Mouse (Mus musculus) adrenal gland, adult 2 months (tissue): Measurements from ENCODE around the gene Notum. TPM values are rescaled to one million over a fixed set of nuclear protein-coding genes. Genes with fewer than 3 reads are reported as not detected.
A peak's percentile ranks its signal among the peaks of the same experiment; 100 is the strongest.

Experiments
- DNase-seq: peaks from one replicate; pipeline ENCODE4 v3.0.0; 2021
- microRNA-seq, 2 experiments: library from miRNA; unstranded; fragments of <30 nt; microRNA quantifications; one replicate each; pipeline ENCODE4 v1.2.0; 2021
- polyA plus RNA-seq: library from polyadenylated mRNA; depleted of rRNA; stranded (reverse); fragments of >200 nt; gene quantifications from 2 replicates; pipeline ENCODE4 v1.2.3, GENCODE M21; 2012; rRNA removed
- total RNA-seq, 2 experiments: library from RNA; stranded (reverse); gene quantifications; 2 replicates each; pipeline ENCODE4 v1.2.3; 2021

Notum gene
- total and polyA plus RNA-seq, 3 experiments, result 2.8 to 8.1 (median 7.4) TPM

DNA sequence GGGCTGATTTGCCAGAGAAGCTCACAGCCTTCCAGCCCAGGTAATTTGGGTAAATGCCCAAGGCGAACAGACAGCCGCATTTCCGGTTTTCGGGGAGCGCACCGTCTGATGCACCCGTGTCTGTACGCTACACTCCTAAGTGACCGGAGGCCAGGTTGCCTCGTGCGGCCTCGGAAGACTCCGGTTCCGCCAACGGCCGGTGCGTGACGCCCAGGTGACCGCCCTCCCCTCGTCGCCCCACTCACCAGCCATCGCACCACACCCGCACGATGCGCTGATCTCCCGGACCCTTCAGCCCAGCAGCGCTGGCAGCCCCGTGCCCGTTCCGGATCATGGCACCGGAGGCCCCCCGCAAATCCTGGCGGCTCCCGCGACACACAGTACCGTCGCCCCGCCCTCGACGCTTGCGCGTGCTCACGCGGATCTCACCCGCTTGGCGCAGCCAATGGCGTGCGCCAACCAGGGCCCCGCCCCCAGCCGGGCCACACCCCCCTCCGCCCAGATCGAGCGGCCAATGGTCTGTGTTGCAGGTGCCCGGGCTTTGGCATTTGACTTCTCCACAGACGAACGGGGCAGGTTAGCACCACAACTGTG, 43.4 kb downstream of the Notum start, which contains the start of gene Pcyt2:
Gene Pcyt2 (minus strand): TSS at position 418 of the 594 bp plus-strand sequence.
- DNase-seq, result peak; percentile 97

DNA sequence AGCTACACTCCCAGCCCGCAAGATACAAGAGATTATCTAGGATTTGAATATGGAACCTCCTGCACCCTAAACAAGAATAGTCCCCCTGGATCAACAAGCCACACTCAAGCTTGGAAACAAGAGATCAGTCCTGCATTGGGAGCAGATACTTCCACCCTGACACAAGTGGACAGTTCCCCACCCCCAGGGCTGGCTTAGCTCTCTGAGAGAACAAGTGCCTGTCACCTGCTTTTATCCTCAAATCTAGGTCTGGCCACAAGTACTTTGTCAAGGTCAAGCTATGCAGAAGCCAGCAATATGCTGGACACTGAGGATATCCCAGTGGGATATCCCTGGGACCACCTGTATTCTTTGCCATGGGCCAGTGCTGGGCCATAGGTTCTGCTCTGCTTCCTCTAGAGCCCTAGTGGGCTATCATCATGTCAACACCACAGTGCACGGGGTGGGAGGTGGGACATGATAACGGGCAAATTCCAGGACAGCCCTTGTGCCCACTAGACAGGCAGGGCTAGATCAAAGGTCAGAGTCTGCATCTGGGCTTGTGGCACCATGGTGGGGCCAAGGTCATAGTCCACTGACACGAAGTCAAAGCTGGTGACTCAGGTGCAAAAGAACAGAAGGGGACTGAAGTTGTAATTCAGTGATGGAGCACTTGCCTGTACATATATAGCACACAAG, 44.2 kb downstream of the Notum start:
- DNase-seq, result peak; percentile 31

DNA sequence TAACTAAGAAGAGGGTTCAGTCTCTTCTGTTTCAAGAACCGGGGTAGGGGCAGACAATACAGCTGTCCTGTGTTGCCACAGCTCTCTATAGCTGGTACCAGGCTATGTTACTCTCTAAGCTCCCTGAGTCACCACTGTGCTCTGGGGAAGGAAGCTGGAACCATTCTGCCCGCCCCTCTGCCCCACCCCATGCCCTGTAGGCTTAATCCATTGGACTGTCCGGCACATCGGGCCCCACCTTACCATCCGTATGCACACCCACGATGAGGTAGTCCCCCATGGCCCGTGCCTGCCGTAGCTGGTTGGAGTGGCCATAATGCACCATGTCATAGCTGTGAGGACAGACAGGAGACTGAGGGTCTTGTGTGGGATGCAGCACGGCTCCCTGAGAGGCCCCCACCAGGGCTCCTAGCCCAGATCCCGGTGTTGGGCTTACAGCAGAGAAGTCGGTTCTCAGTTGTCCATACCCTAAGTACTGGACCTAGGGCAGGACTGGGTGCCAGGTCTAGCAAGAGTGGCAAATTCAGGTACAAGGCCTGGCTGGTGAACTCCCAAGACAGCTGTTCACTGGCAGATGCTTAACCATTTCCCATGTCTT, 45.3 kb downstream of the Notum start:
- no peak for DNase-seq

DNA sequence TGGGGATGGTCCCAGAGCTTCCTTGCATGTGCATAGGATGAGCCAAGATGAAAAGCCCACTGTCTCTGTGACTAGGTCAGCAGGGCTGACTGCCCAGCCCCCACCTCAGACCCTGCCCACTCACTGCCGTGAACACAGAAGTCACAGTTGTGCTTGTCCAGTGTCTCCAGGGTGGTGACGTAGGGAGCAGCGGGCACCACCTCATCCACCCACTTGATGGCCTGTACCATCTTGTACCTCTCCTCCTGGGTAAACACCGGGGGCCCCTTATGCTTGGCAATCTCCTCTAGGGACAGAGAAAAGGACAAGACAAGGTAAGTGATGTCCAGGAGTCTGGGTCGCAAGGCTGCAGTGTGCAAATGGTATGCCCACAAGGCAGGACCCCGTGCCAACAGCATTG, 45.8 kb downstream of the Notum start:
- no peak for DNase-seq

DNA sequence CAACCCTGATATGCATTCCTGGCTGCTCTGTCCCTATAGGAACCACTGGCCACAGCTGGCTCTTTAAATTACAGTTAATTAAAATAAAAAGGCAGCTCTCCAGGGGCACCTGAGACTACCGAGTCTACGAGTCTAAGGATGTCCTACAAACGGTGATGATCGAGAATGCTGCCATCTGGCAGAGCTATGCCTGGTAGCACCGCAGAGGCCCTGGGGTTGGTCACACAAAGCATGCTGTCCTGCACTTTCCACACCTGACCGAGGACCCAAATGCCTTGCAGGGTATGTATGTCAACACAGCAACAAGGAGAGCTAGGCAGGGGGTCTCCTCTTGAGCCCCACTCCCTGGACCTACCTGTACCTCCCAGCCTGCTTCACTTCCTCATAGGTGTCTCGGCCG, 47.0 kb downstream of the Notum start:
- no peak for DNase-seq

DNA sequence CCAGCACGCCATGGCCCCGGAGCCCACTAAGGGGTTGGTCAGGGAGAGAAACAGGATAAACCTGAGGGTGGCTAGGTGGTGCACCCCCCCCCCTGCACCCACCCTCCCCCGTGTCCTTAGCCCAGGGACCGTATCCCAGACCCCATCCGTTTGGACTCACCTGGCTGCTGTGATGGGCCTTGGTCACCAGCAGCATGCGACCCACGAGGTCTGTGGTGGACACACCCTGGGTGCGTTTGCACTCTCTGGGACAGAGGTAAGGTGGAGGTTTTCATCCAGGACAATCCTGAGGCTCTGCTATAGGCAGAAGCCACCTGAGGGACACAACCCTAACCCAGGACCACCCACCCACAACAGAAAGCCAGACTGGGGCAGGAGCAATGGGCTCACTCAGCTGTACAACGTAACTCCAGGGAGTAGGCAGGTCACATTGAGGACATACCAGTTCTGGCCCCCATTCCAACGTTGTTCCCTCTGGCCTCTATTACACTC, 47.4 kb downstream of the Notum start:
- no peak for DNase-seq

DNA sequence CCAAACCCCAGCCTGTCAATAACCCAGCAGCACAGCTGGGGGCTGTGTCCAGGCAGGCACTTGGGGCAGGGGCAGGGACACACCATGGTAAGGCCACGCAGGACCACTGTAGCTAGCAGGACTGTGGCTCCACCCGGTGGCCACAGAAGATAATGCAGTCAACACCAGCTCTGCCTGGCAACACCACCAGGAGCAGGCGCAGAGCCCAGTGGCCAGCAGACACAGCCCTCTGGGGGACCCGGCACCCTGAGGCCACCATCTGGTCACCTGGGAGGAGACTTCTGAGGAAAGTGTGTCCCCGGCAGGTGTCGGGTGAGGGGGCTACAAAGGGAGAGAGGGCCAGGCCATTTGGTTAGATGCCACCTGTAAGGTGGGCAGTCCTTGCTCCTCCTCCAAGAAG, 48.2 kb downstream of the Notum start:
- DNase-seq, result peak; percentile 77

DNA sequence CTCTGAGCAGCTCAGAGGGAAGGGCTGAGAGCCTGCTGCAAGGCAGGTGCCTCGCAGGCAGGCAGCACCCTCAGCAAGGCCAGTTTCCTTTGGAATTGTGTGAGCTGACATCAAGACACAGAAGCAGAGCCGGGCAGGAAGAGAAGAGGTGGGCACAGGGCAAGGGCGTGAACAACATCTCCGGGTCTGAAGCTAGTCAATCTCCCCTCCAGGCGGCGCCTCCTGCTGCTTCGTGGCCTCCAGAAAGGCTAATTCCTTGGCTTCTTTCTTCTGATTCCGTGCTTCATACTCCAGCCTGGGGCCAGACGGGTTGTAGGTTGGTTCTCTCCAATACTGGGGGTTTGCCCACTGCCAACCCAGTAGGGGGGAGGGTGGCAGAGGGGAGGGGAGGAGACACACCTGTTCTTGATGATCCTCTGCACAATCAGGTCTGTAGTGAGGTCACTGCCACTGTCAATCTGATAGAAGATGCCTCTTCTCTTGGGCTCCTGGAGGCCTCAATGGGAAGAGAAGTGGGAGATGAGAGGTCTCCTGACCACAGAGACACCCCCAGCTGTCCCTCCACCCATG, 50.4 kb downstream of the Notum start:
- no peak for DNase-seq

DNA sequence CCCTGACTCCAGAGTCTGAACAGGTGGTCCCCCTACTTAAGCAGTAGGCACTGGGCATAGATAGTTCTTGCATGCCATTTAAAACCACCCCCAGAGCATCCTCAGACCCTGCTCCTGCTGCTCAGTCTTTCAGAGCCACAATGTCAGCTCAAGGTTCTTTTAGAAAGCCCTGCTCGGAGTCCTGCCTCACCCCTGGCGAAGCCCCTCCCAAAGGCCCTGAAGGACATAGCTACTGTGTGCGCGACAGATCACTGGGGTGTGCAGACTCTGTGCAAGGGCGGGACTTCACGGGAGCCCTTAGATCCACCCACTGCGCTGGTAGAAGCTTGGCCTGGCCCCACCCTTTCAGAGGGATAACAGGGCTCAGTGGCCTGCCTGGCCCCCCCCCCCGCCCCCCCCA, 51.7 kb downstream of the Notum start:
- DNase-seq, result peak; percentile 77

DNA sequence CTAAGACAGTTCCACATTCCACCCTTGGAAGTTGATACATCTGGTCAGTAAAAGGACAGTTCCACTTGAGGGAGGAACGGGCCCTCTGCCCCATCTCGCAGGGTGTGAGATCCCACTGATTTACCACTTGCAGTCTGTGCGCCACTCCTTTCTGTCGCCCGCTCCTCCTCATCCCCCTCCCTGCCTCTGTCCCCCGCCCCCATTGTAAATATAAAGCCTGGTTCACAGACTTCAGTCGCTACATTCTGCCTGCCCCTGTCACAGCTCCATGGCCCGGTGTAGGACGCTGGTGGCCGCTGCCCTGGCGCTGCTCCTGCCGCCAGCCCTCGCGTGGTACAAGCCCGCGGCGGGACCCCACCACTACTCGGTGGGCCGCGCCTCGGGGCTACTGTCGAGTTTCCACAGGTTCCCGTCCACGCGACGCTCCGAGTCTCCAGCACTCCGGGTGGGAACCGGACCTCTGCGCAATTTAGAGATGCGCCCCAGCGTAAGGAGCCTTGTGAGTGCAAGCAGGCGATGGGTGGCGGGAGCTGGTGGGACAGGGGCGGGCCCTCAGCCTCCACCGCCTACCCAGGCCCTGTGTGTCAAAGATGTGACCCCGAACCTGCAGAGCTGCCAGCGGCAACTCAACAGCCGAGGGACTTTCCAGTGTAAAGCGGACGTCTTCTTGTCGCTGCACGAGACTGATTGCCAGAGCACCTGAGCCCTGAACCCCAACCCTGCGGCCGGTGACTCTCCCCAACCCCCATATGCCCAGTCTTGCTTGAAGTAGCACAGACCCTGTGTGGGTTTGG, 52.5 kb downstream of the Notum start, which contains the start of gene Npb:
Gene Npb (plus strand): TSS at position 237 of the 794 bp plus-strand sequence.
- no peak for DNase-seq

DNA sequence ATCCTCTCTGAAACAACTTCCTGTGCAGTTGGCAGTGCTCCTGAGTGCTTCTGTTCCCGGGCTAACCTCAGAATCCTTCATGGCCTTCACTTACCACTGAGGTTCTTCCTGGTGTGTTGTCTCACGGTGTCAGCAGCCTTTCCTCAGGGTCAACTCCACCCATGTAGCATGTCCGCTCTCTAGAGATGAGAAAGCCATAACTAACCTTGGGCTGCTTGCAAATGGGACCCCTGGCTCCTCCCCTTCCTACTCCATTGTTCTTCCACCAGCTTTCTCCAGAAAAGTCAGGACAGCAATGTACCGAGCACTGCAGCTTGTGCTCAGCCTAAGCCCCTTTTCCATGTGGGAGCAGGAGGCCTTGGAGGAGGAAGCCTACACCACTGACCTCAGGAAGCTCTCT, 54.2 kb downstream of the Notum start:
- no peak for DNase-seq

DNA sequence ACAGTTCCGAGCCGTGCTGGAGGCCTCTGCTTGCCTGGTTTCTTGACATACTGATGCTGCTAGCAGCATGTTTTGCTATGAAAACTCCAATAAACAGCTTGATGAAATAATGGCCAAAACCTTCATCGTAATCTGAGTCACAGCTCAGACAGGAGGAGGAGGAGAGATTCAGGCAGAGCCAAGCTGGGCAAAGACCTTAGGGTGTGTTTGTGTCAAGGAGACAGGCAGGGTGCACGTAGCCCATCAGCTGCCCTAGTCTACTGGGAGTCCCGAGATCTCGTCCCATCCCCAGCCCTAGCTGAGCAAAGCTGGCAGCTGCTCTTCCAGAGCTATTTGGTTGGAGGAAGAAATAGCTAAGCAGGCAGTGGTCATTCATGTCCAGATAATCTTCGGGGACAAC, 55.3 kb downstream of the Notum start:
- no peak for DNase-seq

Small RNA genes within 50 kb of the gene (microRNA-seq; reads per million reads assigned to microRNA genes)
- 0 to 0.83 reads per million in 2 experiments for gene Mir6936

Other genes starting within 250 kb of the Notum start
Only the 30 nearest of the 32 such genes appear.
- under 1 TPM in 1 of 2 experiments, not detected in 1; 0.31 TPM for gene Pde6g, start 207.7 kb downstream of the Notum start, total RNA-seq
- gene Pde6g, start 207.7 kb downstream of the Notum start, polyA plus RNA-seq, result 0.48 and 0.49 TPM in 2 replicates
- 10 to 100 TPM; 25.8 to 37.1 TPM for gene Oxld1, start 203.1 kb downstream of the Notum start, total RNA-seq
- gene Oxld1, start 203.1 kb downstream of the Notum start, polyA plus RNA-seq, result 48.7 and 81.2 TPM in 2 replicates
- gene Ccdc137, start 203.1 kb downstream of the Notum start, total RNA-seq, result 10 to 100 TPM; 24.6 to 33.0 TPM
- gene Ccdc137, start 203.1 kb downstream of the Notum start, polyA plus RNA-seq, result 8.3 and 12.0 TPM in 2 replicates
- gene Arl16, start 193.6 kb downstream of the Notum start, total RNA-seq, result 10 to 100 TPM; 21.4 to 27.2 TPM
- 23.2 and 27.2 TPM in 2 replicates for gene Arl16, start 193.6 kb downstream of the Notum start, polyA plus RNA-seq
- 100 to 1,000 TPM; 107 to 146 TPM for gene Mrpl12, start 176.6 kb downstream of the Notum start, total RNA-seq
- 163 and 185 TPM in 2 replicates for gene Mrpl12, start 176.6 kb downstream of the Notum start, polyA plus RNA-seq
- gene Slc25a10, start 169.3 kb downstream of the Notum start, total RNA-seq, result 100 to 1,000 TPM; 103 to 116 TPM
- gene Slc25a10, start 169.3 kb downstream of the Notum start, polyA plus RNA-seq, result 400 and 531 TPM in 2 replicates
- gene Gcgr, start 130.5 kb downstream of the Notum start, total RNA-seq, result 1 to 10 TPM; 1.5 to 1.7 TPM
- 2.1 and 2.5 TPM in 2 replicates for gene Gcgr, start 130.5 kb downstream of the Notum start, polyA plus RNA-seq
- gene Mcrip1, start 111.4 kb downstream of the Notum start, total RNA-seq, result 10 to 100 TPM; 56.9 to 65.8 TPM
- 136 and 157 TPM in 2 replicates for gene Mcrip1, start 111.4 kb downstream of the Notum start, polyA plus RNA-seq
- gene Ppp1r27, start 110.0 kb downstream of the Notum start, total RNA-seq, result under 1 TPM; 0.40 to 0.79 TPM
- gene Ppp1r27, start 110.0 kb downstream of the Notum start, polyA plus RNA-seq, result 0.83 and 1.2 TPM in 2 replicates
- gene P4hb, start 87.9 kb downstream of the Notum start, total RNA-seq, result 100 to 1,000 TPM; 462 to 524 TPM
- 108 and 126 TPM in 2 replicates for gene P4hb, start 87.9 kb downstream of the Notum start, polyA plus RNA-seq
- 100 to 1,000 TPM; 355 to 386 TPM for gene Arhgdia, start 79.6 kb downstream of the Notum start, total RNA-seq
- gene Arhgdia, start 79.6 kb downstream of the Notum start, polyA plus RNA-seq, result 712 and 786 TPM in 2 replicates
- gene Alyref, start 62.8 kb downstream of the Notum start, total RNA-seq, result 10 to 100 TPM; 85.5 to 97.9 TPM
- 10.3 and 12.6 TPM in 2 replicates for gene Alyref, start 62.8 kb downstream of the Notum start, polyA plus RNA-seq
- 10 to 100 TPM; 82.8 to 85.9 TPM for gene Anapc11, start 62.8 kb downstream of the Notum start, total RNA-seq
- gene Anapc11, start 62.8 kb downstream of the Notum start, polyA plus RNA-seq, result 183 and 187 TPM in 2 replicates
- under 1 TPM; 0.61 to 0.62 TPM for gene Npb, start 52.7 kb downstream of the Notum start, total RNA-seq
- gene Npb, start 52.7 kb downstream of the Notum start, polyA plus RNA-seq, result 1.6 and 2.3 TPM in 2 replicates
- 100 to 1,000 TPM; 201 to 344 TPM for gene Pcyt2, start 43.2 kb downstream of the Notum start, total RNA-seq
- gene Pcyt2, start 43.2 kb downstream of the Notum start, polyA plus RNA-seq, result 460 and 610 TPM in 2 replicates
- 10 to 100 TPM; 54.2 to 69.5 TPM for gene Sirt7, start 35.9 kb downstream of the Notum start, total RNA-seq
- gene Sirt7, start 35.9 kb downstream of the Notum start, polyA plus RNA-seq, result 109 and 128 TPM in 2 replicates
- 10 to 100 TPM; 48.1 to 60.7 TPM for gene Mafg, start 27.6 kb downstream of the Notum start, total RNA-seq
- gene Mafg, start 27.6 kb downstream of the Notum start, polyA plus RNA-seq, result 54.3 and 66.9 TPM in 2 replicates
- gene Pycr1, start 17.4 kb downstream of the Notum start, total RNA-seq, result 1 to 10 TPM; 1.0 to 1.9 TPM
- gene Pycr1, start 17.4 kb downstream of the Notum start, polyA plus RNA-seq, result 3.5 and 3.6 TPM in 2 replicates
- gene Myadml2, start 13.0 kb downstream of the Notum start, total RNA-seq, result 1 to 10 TPM in 1 of 2 experiments, not detected in 1; 1.0 TPM
- gene Myadml2, start 13.0 kb downstream of the Notum start, polyA plus RNA-seq, result 0.11 and 0.59 TPM in 2 replicates
- gene Aspscr1, start 11.8 kb upstream of the Notum start, total RNA-seq, result 10 to 100 TPM; 74.9 to 84.1 TPM
- gene Aspscr1, start 11.8 kb upstream of the Notum start, polyA plus RNA-seq, result 124 and 125 TPM in 2 replicates
- 10 to 100 TPM; 54.0 to 63.5 TPM for gene Cenpx, start 52.6 kb upstream of the Notum start, total RNA-seq
- 86.0 and 90.2 TPM in 2 replicates for gene Cenpx, start 52.6 kb upstream of the Notum start, polyA plus RNA-seq
- 10 to 100 TPM; 21.9 to 25.3 TPM for gene Lrrc45, start 52.8 kb upstream of the Notum start, total RNA-seq
- 34.2 and 40.1 TPM in 2 replicates for gene Lrrc45, start 52.8 kb upstream of the Notum start, polyA plus RNA-seq
- gene Rac3, start 60.3 kb upstream of the Notum start, total RNA-seq, result 10 to 100 TPM; 13.7 to 15.9 TPM
- 21.1 and 25.6 TPM in 2 replicates for gene Rac3, start 60.3 kb upstream of the Notum start, polyA plus RNA-seq
- gene Dcxr, start 66.1 kb upstream of the Notum start, total RNA-seq, result 100 to 1,000 TPM in 1 of 2 experiments, 10 to 100 TPM in 1; 41.4 to 122 TPM
- 136 and 150 TPM in 2 replicates for gene Dcxr, start 66.1 kb upstream of the Notum start, polyA plus RNA-seq
- gene Cbr2, start 70.9 kb upstream of the Notum start, total RNA-seq, result 10 to 100 TPM in 1 of 2 experiments, 1 to 10 TPM in 1; 8.3 to 10.6 TPM
- 52.6 and 54.2 TPM in 2 replicates for gene Cbr2, start 70.9 kb upstream of the Notum start, polyA plus RNA-seq
- gene Hmga1b, start 101.6 kb upstream of the Notum start, total RNA-seq, result 10 to 100 TPM in 1 of 2 experiments, 1 to 10 TPM in 1; 5.5 to 12.3 TPM
- 2.8 and 6.6 TPM in 2 replicates for gene Hmga1b, start 101.6 kb upstream of the Notum start, polyA plus RNA-seq
- 10 to 100 TPM; 18.3 to 20.9 TPM for gene Rfng, start 123.0 kb upstream of the Notum start, total RNA-seq
- gene Rfng, start 123.0 kb upstream of the Notum start, polyA plus RNA-seq, result 91.6 and 95.4 TPM in 2 replicates
- gene Gps1, start 123.1 kb upstream of the Notum start, total RNA-seq, result 100 to 1,000 TPM; 113 to 141 TPM
- gene Gps1, start 123.1 kb upstream of the Notum start, polyA plus RNA-seq, result 161 and 178 TPM in 2 replicates
- gene Dus1l, start 135.2 kb upstream of the Notum start, total RNA-seq, result 10 to 100 TPM; 56.0 to 62.0 TPM
- 43.8 and 53.7 TPM in 2 replicates for gene Dus1l, start 135.2 kb upstream of the Notum start, polyA plus RNA-seq
- gene Fasn, start 163.4 kb upstream of the Notum start, total RNA-seq, result 1,000 to 10,000 TPM in 1 of 2 experiments, 100 to 1,000 TPM in 1; 505 to 2,290 TPM
- gene Fasn, start 163.4 kb upstream of the Notum start, polyA plus RNA-seq, result 7,384 and 9,917 TPM in 2 replicates